Mouse (Mus musculus): Measurements from ENCODE around the gene Olfr1120.
"Not testable (repeated sequence)": the region's sequence is repeated elsewhere in the genome, so short reads cannot be mapped to it uniquely, and the experiment has no call there.

The Olfr1120 gene

GRCm38 (mm10) chr2:87354515-87354914 is at the start of gene Olfr1120:
Olfr1120 (plus strand) TSS chr2:87354815.
- no peak for DNase-seq

DNA sequence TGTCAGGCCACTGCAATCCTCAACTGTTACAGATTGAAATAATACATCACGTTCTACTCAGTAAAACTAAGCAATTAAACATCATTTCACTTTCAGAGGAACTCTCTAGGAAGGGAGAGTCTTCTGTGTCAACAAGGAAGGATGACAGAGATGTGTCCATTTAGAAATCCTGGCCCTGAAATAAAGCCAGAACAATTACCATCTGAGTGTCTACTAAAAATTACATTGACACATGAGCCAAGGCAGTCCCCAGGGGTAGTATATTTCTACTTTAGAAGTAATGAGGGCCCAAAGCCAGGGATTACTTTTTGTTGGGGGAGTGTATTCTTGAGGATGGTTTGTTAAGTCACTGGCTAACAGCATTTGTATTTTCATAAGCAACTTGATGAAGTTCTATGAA is 47.3 kb upstream of the Olfr1120 start, which contains the start of gene Olfr1118:
Gene Olfr1118, plus strand, starts transcription at position 301 of the 400 bp plus-strand sequence.
- no peak for DNase-seq

GRCm38 (mm10) chr2:87360121-87360520 is 5.5 kb downstream of the Olfr1120 start:
- DNase-seq = not testable (repeated sequence)

GRCm38 (mm10) chr2:87369595-87369994 is 15.0 kb downstream of the Olfr1120 start, which contains the start of gene Olfr1121:
Olfr1121 (plus strand) TSS chr2:87369895.
- no peak for DNase-seq

DNA sequence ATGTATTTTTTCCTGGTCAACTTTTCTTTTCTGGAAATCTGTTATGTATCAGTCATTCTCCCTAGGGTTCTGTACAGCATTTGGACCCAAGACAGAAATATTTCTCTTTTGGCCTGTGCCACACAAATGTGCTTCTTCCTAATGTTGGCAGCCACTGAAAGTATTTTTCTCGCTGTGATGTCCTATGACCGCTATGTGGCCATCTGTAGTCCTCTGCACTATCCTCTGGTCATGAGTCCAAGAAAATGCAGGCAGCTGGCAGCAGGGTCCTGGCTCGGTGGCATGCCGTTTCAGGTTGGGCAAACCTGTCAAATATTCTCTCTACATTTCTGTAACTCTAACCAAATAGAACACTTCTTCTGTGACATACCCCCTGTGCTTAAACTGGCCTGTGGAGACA is 17.1 kb downstream of the Olfr1120 start:
- DNase-seq = no peak

DNA sequence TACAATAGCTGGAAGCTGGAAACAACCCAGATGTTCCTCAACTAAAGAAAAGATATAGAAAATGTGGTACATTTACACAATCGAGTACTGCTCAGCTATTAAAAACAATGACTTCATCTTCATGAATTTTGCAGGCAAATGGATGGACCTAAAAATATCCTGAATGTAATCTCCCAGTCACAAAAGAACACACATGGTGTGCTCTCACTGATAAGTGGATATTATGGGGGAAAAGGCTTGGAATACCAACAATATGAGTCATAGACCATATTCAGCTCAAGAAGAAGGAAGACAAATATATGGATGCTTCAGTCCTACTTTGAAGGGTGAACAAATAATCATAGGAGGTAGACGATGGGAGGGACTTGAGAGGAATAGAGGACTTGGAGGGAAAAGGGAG is 29.3 kb downstream of the Olfr1120 start:
- DNase-seq = no peak

DNA sequence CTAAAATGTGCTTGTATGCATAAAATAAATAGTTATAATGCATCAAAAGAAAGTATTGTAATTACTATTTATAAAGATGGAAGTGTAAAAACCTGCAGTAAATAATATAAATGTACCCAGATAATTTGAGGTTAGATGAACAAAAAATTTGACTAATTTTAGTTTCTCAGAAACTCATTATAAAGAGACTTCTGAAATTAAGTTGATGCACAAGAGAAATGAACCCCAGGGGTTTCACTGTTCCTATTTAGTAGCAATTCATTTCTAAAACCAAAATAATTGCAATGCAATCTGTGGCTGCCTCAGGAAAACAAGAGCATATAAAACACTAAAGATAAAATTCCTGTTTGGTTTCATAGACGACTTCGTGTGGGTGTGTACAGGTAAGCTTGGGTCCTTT is 30.9 kb downstream of the Olfr1120 start, which contains the start of gene Olfr1122:
Gene Olfr1122, plus strand, starts transcription at position 301 of the 400 bp plus-strand sequence.
- DNase-seq = no peak

GRCm38 (mm10) chr2:87393605-87394004 is 39.0 kb downstream of the Olfr1120 start:
- not testable (repeated sequence) for DNase-seq

DNA sequence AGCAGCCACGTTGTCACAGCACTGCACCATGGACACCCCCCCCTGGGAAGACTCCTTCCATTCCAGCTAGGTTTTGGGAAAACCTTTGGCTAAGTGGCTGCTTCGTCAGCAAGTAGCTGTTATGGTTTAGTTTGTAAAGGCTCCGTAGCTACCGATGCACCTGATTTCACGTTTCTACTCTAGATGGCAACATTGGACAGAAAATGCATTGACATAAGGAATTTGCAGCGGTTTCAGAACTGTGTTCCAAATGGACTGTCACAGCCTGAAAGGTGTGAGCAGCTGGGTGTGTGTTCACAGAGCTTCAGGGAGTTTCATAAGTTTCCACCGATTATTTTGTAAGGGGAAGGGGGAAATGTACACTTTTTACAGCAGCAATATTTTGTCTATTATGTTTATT is 40.1 kb downstream of the Olfr1120 start:
- DNase-seq = not testable (repeated sequence)
